Mouse (Mus musculus) CH12.LX (cell line): Measurements from ENCODE around the gene Pex16. TPM values are rescaled to one million over a fixed set of nuclear protein-coding genes. Genes with fewer than 3 reads are reported as not detected.

Experiments used
- polyA plus RNA-seq: library from polyadenylated mRNA; unstranded; fragments of >175 nt; gene quantifications from 2 replicates; pipeline ENCODE4 v1.2.1, GENCODE M21; 2012; ENCODE audit warnings: low read depth; ENCODE audit not compliant: insufficient read length
- total RNA-seq, 2 experiments: library from RNA; depleted of rRNA; stranded (reverse); fragments of 300-350 nt in 1 of 2; fragments of >200 nt in 1 of 2; gene quantifications; 2 replicates each; pipeline ENCODE4 v1.2.3; 2012 to 2014

Pex16 gene
- total and polyA plus RNA-seq, 3 experiments: 28.7 to 44.0 (median 36.6) TPM

Other genes starting within 250 kb of the Pex16 start
- gene Large2, start 193 bp downstream of the Pex16 start, total RNA-seq (2012; rRNA removed): 1.4 and 1.5 TPM in 2 replicates
- 0.19 TPM in 1 of 2 replicates, not detected in the other for gene Large2, start 193 bp downstream of the Pex16 start, total RNA-seq (2014; rRNA removed)
- gene Large2, start 193 bp downstream of the Pex16 start, polyA plus RNA-seq: 0.45 and 0.89 TPM in 2 replicates
- 2.9 and 3.4 TPM in 2 replicates for gene 1700029I15Rik, start 7.9 kb downstream of the Pex16 start, total RNA-seq (2012; rRNA removed)
- gene 1700029I15Rik, start 7.9 kb downstream of the Pex16 start, total RNA-seq (2014; rRNA removed): 0.39 and 0.67 TPM in 2 replicates
- gene 1700029I15Rik, start 7.9 kb downstream of the Pex16 start, polyA plus RNA-seq: 3.0 and 5.0 TPM in 2 replicates
- 4.1 and 5.4 TPM in 2 replicates for gene Mapk8ip1, start 26.6 kb downstream of the Pex16 start, total RNA-seq (2012; rRNA removed)
- gene Mapk8ip1, start 26.6 kb downstream of the Pex16 start, total RNA-seq (2014; rRNA removed): 5.0 and 5.5 TPM in 2 replicates
- 11.0 and 13.0 TPM in 2 replicates for gene Mapk8ip1, start 26.6 kb downstream of the Pex16 start, polyA plus RNA-seq
- gene Cry2, start 59.4 kb downstream of the Pex16 start, total RNA-seq (2012; rRNA removed): 8.8 and 12.7 TPM in 2 replicates
- gene Cry2, start 59.4 kb downstream of the Pex16 start, total RNA-seq (2014; rRNA removed): 3.7 and 4.3 TPM in 2 replicates
- gene Cry2, start 59.4 kb downstream of the Pex16 start, polyA plus RNA-seq: 15.2 and 15.9 TPM in 2 replicates
- 7.3 and 8.7 TPM in 2 replicates for gene Slc35c1, start 85.9 kb downstream of the Pex16 start, total RNA-seq (2012; rRNA removed)
- gene Slc35c1, start 85.9 kb downstream of the Pex16 start, total RNA-seq (2014; rRNA removed): 2.8 and 4.1 TPM in 2 replicates
- 18.4 and 22.7 TPM in 2 replicates for gene Slc35c1, start 85.9 kb downstream of the Pex16 start, polyA plus RNA-seq
- gene Chst1, start 225.0 kb downstream of the Pex16 start, total RNA-seq (2012; rRNA removed): not detected in 2 replicates
- not detected in 2 replicates for gene Chst1, start 225.0 kb downstream of the Pex16 start, total RNA-seq (2014; rRNA removed)
- gene Chst1, start 225.0 kb downstream of the Pex16 start, polyA plus RNA-seq: not detected in 2 replicates